ENCODE assay signal across 12 mouse cellular contexts in the genomic region with DNA sequence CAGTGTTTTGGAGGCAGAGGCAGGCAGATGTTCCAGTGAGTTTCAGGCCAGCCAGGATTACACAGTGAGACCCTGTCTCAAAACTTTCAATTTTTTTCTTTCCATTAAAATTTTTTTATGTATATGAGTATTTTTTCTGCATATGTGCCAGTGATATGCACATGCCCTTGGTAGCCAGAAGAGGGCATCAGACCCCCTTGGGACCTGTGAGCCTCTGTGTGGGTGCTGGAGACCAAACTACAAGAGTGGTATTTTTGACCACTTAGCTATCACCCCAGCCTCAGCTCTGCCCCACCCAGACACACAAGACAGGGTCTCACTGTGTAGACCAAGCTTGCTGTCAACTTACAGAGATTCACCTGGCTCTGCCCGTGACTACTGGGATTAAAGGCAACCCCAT. TPM values are rescaled to one million over a fixed set of nuclear protein-coding genes. Genes with fewer than 3 reads are reported as not detected.
DNase-seq lines count a peak whose midpoint lies in the region; ATAC-seq and TF ChIP-seq lines count a peak whose summit lies in the region.
"Had no signal": no experiment of that assay in that cellular context is flagged by ENCODE, and none has a peak within 500 bp of the region (broad histone marks: within the 10 kb centered on the region; RNA-seq: fewer than 3 reads in every experiment).

No protein-coding gene starts in this region.

- no peak overlapping the region for H3K9ac ChIP-seq in heart, embryonic 13.5 days
- H3K9ac ChIP-seq in liver, embryonic 15.5 days, result no peak overlapping the region
- no peak overlapping the region for H3K9ac ChIP-seq in liver, embryonic 11.5 days (ENCODE audit: low read depth, low read length)
- H3K9ac ChIP-seq in MEL (ENCODE audit: control insufficient read depth, low read depth, low read length, poor library complexity, severe bottlenecking), result no peak overlapping the region
- H3K9ac ChIP-seq: hindbrain, embryonic 12.5 days had no signal

- TF ChIP-seq RAD21 in MEL (IDR thresholded peaks at IDR 0.05; ENCODE audit: low read depth, low read length), result peak; percentile 15; the same call in 1 of the 2 replicates

- intact Hi-C loops in heart, postnatal 25 days (cut with DNase I), result no loop called here

- 0 out of 2 replicates have a peak, but pooled peaks cover 4% of the 10 kb centered on the region for H3K36me3 ChIP-seq in heart, embryonic 13.5 days
- H3K36me3 ChIP-seq in liver, embryonic 15.5 days (replicated peaks), result no peaks in the 10 kb centered on the region
- H3K36me3 ChIP-seq in liver, embryonic 11.5 days (ENCODE audit: control insufficient read depth, insufficient read depth, low read length), result no peaks in the 10 kb centered on the region
- peaks cover 0 to 2% of the 10 kb centered on the region in 2 experiments; a peak in 3 of 4 replicates for H3K36me3 ChIP-seq in MEL (ENCODE audit: control insufficient read depth in 1 of 2, insufficient read depth in 2 of 2, low read length in 2 of 2)
- H3K36me3 ChIP-seq: hindbrain, embryonic 12.5 days had no signal

- TF ChIP-seq CTCF in MEL (IDR thresholded peaks at IDR 0.05 in 2 of 3, conservative IDR thresholded peaks at IDR 0.05 in 1 of 3; ENCODE audit: control insufficient read depth in 1 of 3, insufficient read depth in 1 of 3, low read depth in 2 of 3, low read length in 3 of 3, poor library complexity in 1 of 3, severe bottlenecking in 1 of 3), result peak; percentile 39 to 55 (median 45)

- H3K4me3 ChIP-seq in heart, embryonic 13.5 days, result no peak overlapping the region
- H3K4me3 ChIP-seq in liver, embryonic 15.5 days (replicated peaks), result no peak overlapping the region
- H3K4me3 ChIP-seq in liver, embryonic 11.5 days (ENCODE audit: low read depth, low read length), result no peak overlapping the region
- H3K4me3 ChIP-seq in MEL (ENCODE audit: control insufficient read depth in 1 of 2, insufficient read depth in 1 of 2, low read depth in 2 of 2, low read length in 2 of 2), result no peak overlapping the region
- H3K4me3 ChIP-seq: hindbrain, embryonic 12.5 days; limb, embryonic 10.5 days had no signal

- H3K9me3 ChIP-seq in heart, embryonic 13.5 days, result no peaks in the 10 kb centered on the region
- no peaks in the 10 kb centered on the region for H3K9me3 ChIP-seq in liver, embryonic 15.5 days (replicated peaks)
- H3K9me3 ChIP-seq in liver, embryonic 11.5 days (ENCODE audit: control insufficient read depth, low read length), result no peaks in the 10 kb centered on the region
- H3K9me3 ChIP-seq in MEL (replicated peaks; ENCODE audit: insufficient read depth, low read length), result no peaks in the 10 kb centered on the region
- H3K9me3 ChIP-seq: G1E; hindbrain, embryonic 12.5 days; limb, embryonic 10.5 days had no signal

- no peak for TF ChIP-seq POLR2A in MEL (IDR thresholded peaks at IDR 0.05; ENCODE audit: control insufficient read depth in 1 of 2, insufficient read depth in 1 of 2, low read depth in 1 of 2, low read length in 2 of 2, poor library complexity in 1 of 2)

- H3K4me1 ChIP-seq in heart, embryonic 13.5 days, result peaks cover 74% of the 10 kb centered on the region
- H3K4me1 ChIP-seq in liver, embryonic 15.5 days (replicated peaks), result peaks cover 56% of the 10 kb centered on the region
- peaks cover 34% of the 10 kb centered on the region for H3K4me1 ChIP-seq in liver, embryonic 11.5 days (replicated peaks; ENCODE audit: control insufficient read depth, insufficient read depth, low read length)
- H3K4me1 ChIP-seq in MEL (ENCODE audit: control insufficient read depth in 1 of 2, insufficient read depth in 2 of 2, low read length in 2 of 2), result peaks cover 4 to 7% of the 10 kb centered on the region in 2 experiments; a peak in 2 of 4 replicates

- H3K27me3 ChIP-seq in heart, embryonic 13.5 days (replicated peaks), result no peaks in the 10 kb centered on the region
- no peaks in the 10 kb centered on the region for H3K27me3 ChIP-seq in liver, embryonic 15.5 days
- no peaks in the 10 kb centered on the region for H3K27me3 ChIP-seq in liver, embryonic 11.5 days (replicated peaks; ENCODE audit: control insufficient read depth, insufficient read depth, low read length)
- no peaks in the 10 kb centered on the region for H3K27me3 ChIP-seq in MEL (ENCODE audit: control insufficient read depth in 1 of 2, insufficient read depth in 2 of 2, low read length in 2 of 2)
- H3K27me3 ChIP-seq: hindbrain, embryonic 12.5 days had no signal

- peak overlapping the region; percentile 73 for H3K27ac ChIP-seq in heart, embryonic 13.5 days (replicated peaks)
- peak overlapping the region; percentile 80; the same call in 1 of the 2 replicates for H3K27ac ChIP-seq in liver, embryonic 15.5 days (replicated peaks)
- no peak overlapping the region for H3K27ac ChIP-seq in liver, embryonic 11.5 days (ENCODE audit: low read depth, low read length)
- H3K27ac ChIP-seq in MEL (ENCODE audit: control insufficient read depth, low read depth, low read length), result no peak overlapping the region
- H3K27ac ChIP-seq: hindbrain, embryonic 12.5 days; limb, embryonic 10.5 days had no signal

- H3K4me2 ChIP-seq in heart, embryonic 13.5 days, result no peak overlapping the region
- no peak overlapping the region for H3K4me2 ChIP-seq in liver, embryonic 15.5 days
- H3K4me2 ChIP-seq in liver, embryonic 11.5 days, result no peak overlapping the region
- H3K4me2 ChIP-seq: hindbrain, embryonic 12.5 days had no signal

- no peak for DNase-seq in heart, postnatal 25 days (ENCODE audit: low spot score)
- no peak for DNase-seq in liver, embryonic 11.5 days (ENCODE audit: low spot score)
- DNase-seq in MEL (ENCODE audit: low read depth, low spot score), result peak; percentile 37
- no peak for DNase-seq in left cerebral cortex, adult 11 months (ENCODE audit: low spot score)
- no peak for DNase-seq in gastrocnemius, postnatal 4 days (ENCODE audit: low spot score in 2 of 2)
- DNase-seq: thymus, postnatal 25 days had no signal

- TF ChIP-seq EP300 in MEL (IDR thresholded peaks at IDR 0.05; ENCODE audit: low read depth in 1 of 2, low read length in 2 of 2), result no peak

- ATAC-seq in heart, embryonic 13.5 days (ENCODE audit: extremely low read depth, insufficient number of reproducible peaks, low FRiP score, low TSS enrichment), result no peak
- no peak for ATAC-seq in liver, embryonic 15.5 days (ENCODE audit: insufficient read depth)
- ATAC-seq in liver, embryonic 11.5 days (replicated peaks; ENCODE audit: low FRiP score), result no peak
- peak; percentile 49; the same call in 1 of the 2 replicates for ATAC-seq in megakaryocyte progenitor cell, adult 5-6 weeks (replicated peaks; ENCODE audit: poor library complexity)

- WGBS in heart, embryonic 13.5 days, result 87% methylated on average over 1 of the region's 1 CpGs
- 79% methylated on average over 1 of the region's 1 CpGs for WGBS in liver, embryonic 15.5 days (ENCODE audit: insufficient replicate concordance)
- 87% methylated on average over 1 of the region's 1 CpGs for WGBS in liver, embryonic 11.5 days

- peaks cover 7% of the 10 kb centered on the region; the same call in 1 of the 2 replicates for H3K79me2 ChIP-seq in MEL (ENCODE audit: control insufficient read depth, insufficient read depth, low read length, poor library complexity)

TF ChIP-seq in MEL, 35 proteins besides CTCF, POLR2A, EP300 and RAD21:
- 0 out of 2 replicates have a peak, but pooled peaks have one; percentile 21 for TF ChIP-seq ZNF384 (IDR thresholded peaks at IDR 0.05; ENCODE audit: low read depth, low read length)
- no peak for TF ChIP-seq MAZ (IDR thresholded peaks at IDR 0.05; ENCODE audit: low read depth, low read length)
- no peak for TF ChIP-seq ZC3H11A (IDR thresholded peaks at IDR 0.05; ENCODE audit: low read depth, low read length)

RNA-seq across cellular contexts. Expression of a gene that starts 25.7 kb away (rescaled TPM):
- 42.1 and 47.2 TPM in 2 replicates for polyA plus RNA-seq in heart, embryonic 13.5 days (2015; fragmentation: Nextera tagmentation; extraction: Ambion mirVana)
- 10 to 100 TPM; 21.9 to 23.4 TPM for total RNA-seq in heart, postnatal 25 days (2021)
- 25.6 and 31.1 TPM in 2 replicates for polyA plus RNA-seq in liver, embryonic 15.5 days (2015; fragmentation: Nextera tagmentation; extraction: Ambion mirVana)
- polyA plus RNA-seq in liver, embryonic 11.5 days (2014; fragmentation: Nextera tagmentation; extraction: Ambion mirVana), result 50.7 and 53.6 TPM in 2 replicates
- total RNA-seq in MEL (2012; rRNA removed), result 55.3 and 55.9 TPM in 2 replicates
- 10 to 100 TPM in 1 of 2 experiments, not detected in 1; 62.9 TPM for polyA plus RNA-seq in MEL (2012; ENCODE audit: insufficient read depth in 1 of 2, insufficient read length in 2 of 2, low read depth in 1 of 2, low replicate concordance in 2 of 2, missing spikeins in 1 of 2)
- total RNA-seq in megakaryocyte progenitor cell, adult 5-6 weeks (2015), result 13.8 and 15.8 TPM in 2 replicates
- 58.4 and 65.8 TPM in 2 replicates for total RNA-seq in megakaryocyte progenitor cell, adult 5-6 weeks (2017)
- 10 to 100 TPM; 28.5 to 31.3 TPM for total RNA-seq in gastrocnemius, postnatal 4 days (2021)

RNA-seq across cellular contexts. Expression of a gene that starts 52.9 kb away (rescaled TPM):
- polyA plus RNA-seq in heart, embryonic 13.5 days (2015; fragmentation: Nextera tagmentation; extraction: Ambion mirVana), result 0.67 and 1.2 TPM in 2 replicates
- total RNA-seq in heart, postnatal 25 days (2021), result under 1 TPM; 0.49 to 0.75 TPM
- 1.2 and 1.4 TPM in 2 replicates for polyA plus RNA-seq in liver, embryonic 15.5 days (2015; fragmentation: Nextera tagmentation; extraction: Ambion mirVana)
- polyA plus RNA-seq in liver, embryonic 11.5 days (2014; fragmentation: Nextera tagmentation; extraction: Ambion mirVana), result 3.1 and 3.6 TPM in 2 replicates
- not detected in 2 replicates for total RNA-seq in MEL (2012; rRNA removed)
- not detected for polyA plus RNA-seq in MEL (2012; ENCODE audit: insufficient read depth in 1 of 2, insufficient read length in 2 of 2, low read depth in 1 of 2, low replicate concordance in 2 of 2, missing spikeins in 1 of 2)
- total RNA-seq in megakaryocyte progenitor cell, adult 5-6 weeks (2015), result not detected in 2 replicates
- not detected in 2 replicates for total RNA-seq in megakaryocyte progenitor cell, adult 5-6 weeks (2017)
- 1 to 10 TPM; 5.7 to 7.9 TPM for total RNA-seq in gastrocnemius, postnatal 4 days (2021)

Comparison
In these comparisons a context has a peak if more than half of its experiments do, and no peak if none do; other contexts are left out.
1. H3K27ac ChIP-seq: peak in heart, embryonic 13.5 days (single experiment) and liver, embryonic 15.5 days (single experiment); none in liver, embryonic 11.5 days (single experiment) and MEL (single experiment).